26 mouse cellular contexts compared by ENCODE assay signal in the genomic region with DNA sequence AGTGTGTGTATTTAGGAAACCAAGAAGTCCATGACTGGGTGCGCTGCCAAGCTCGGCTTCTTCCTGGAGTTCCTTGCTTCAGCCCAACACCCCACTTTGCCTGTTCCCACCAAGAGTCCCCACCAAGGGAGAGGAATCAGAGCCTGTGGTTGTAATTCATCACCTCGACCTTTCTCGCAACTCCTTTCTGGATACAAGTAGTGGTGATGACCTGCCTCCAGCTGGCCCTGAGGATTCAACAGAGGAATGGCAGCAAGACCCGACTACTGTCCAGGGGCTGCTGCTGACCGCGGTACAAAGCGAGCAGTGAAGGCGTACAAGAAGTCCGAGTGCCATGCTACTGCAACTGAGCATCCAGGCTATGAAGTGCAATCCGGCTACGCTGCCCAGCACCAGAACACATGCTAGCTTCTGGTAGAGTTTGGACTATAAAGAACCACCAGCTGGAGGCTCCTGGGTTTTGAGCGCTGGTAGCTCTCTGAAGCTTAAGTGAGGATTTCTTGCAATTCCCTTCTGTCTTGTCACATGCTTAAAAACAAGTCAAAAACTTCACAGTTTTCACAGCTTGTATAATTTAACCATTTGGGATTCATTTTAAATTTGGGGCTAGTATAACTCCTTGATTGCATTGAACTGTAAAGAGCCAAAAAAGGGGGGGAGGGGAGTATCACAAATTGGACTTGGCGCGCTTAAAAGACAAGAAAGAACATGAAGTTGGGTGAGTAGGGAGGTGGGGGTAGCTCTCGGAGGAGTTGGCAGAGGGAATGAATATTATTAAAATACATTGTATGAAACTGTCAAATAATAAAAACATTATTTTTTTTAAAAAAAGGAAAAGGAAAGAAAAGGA. TPM values are rescaled to one million over a fixed set of nuclear protein-coding genes. Genes with fewer than 3 reads are reported as not detected.
DNase-seq lines count a peak whose midpoint lies in the region; ATAC-seq and TF ChIP-seq lines count a peak whose summit lies in the region.
"Had no signal": no experiment of that assay in that cellular context is flagged by ENCODE, and none has a peak within 500 bp of the region (broad histone marks: within the 10 kb centered on the region; RNA-seq: fewer than 3 reads in every experiment).

No protein-coding gene starts in this region.

- ATAC-seq in frontal cortex, adult (ENCODE audit: low TSS enrichment) = peak; percentile 93
- peak; percentile 84 for ATAC-seq in forebrain, embryonic 16.5 days
- ATAC-seq: intestine, postnatal 0 days; midbrain, embryonic 16.5 days had no signal

- H3K9me3 ChIP-seq in forebrain, embryonic 16.5 days (ENCODE audit: control insufficient read depth, low read length) = no peaks in the 10 kb centered on the region
- H3K9me3 ChIP-seq: limb, embryonic 13.5 days; stomach, embryonic 15.5 days had no signal

- H3K27ac ChIP-seq in left cerebral cortex, adult 2 months = no peak overlapping the region
- H3K27ac ChIP-seq in forebrain, embryonic 16.5 days (ENCODE audit: low read length) = peak overlapping the region; percentile 71
- H3K27ac ChIP-seq: heart, adult 2 months; hindbrain, embryonic 14.5 days; limb, embryonic 13.5 days; stomach, embryonic 15.5 days had no signal

- H3K9ac ChIP-seq in forebrain, embryonic 16.5 days (replicated peaks; ENCODE audit: low read depth, low read length) = no peak overlapping the region
- H3K9ac ChIP-seq: heart, embryonic 12.5 days; hindbrain, embryonic 14.5 days; limb, embryonic 13.5 days; stomach, embryonic 15.5 days had no signal

- H3K4me2 ChIP-seq in forebrain, embryonic 16.5 days (ENCODE audit: low read length) = no peak overlapping the region
- H3K4me2 ChIP-seq: heart, embryonic 12.5 days; hindbrain, embryonic 14.5 days; limb, embryonic 13.5 days; liver, embryonic 11.5 days; midbrain, embryonic 11.5 days; stomach, embryonic 15.5 days had no signal

- no peak for DNase-seq in frontal cortex, postnatal 14 days (ENCODE audit: low spot score in 2 of 2)
- peak; percentile 17 to 39 for DNase-seq in left cerebral cortex, adult 18-20 months (ENCODE audit: low spot score in 2 of 2)
- DNase-seq in left cerebral cortex, adult 2 months (ENCODE audit: extremely low spot score in 1 of 2, low spot score in 2 of 2) = no peak
- DNase-seq in brain, embryonic 14.5 days (ENCODE audit: low read depth) = peak; percentile 66
- no peak for DNase-seq in thymus, postnatal 14 days
- DNase-seq: adrenal gland, postnatal 25 days; B cell, adult 2 months; cerebellum, adult 8-10 months; cerebellum, postnatal 25 days; gastrocnemius, adult 2 months; gastrocnemius, postnatal 36 days; heart, adult 2 months; kidney, postnatal 14 days; layer of hippocampus, postnatal 36 days; lung, postnatal 36 days; thymus, postnatal 25 days had no signal

- 75% methylated on average over 16 of the region's 16 CpGs for WGBS in forebrain, embryonic 16.5 days

- peaks cover 6% of the 10 kb centered on the region; the same call in 1 of the 2 replicates for H3K4me1 ChIP-seq in forebrain, embryonic 16.5 days (replicated peaks; ENCODE audit: control insufficient read depth, insufficient read depth, low read length)

- H3K36me3 ChIP-seq in forebrain, embryonic 16.5 days (ENCODE audit: control insufficient read depth, insufficient read depth) = no peaks in the 10 kb centered on the region
- H3K36me3 ChIP-seq: heart, embryonic 12.5 days; limb, embryonic 13.5 days; stomach, embryonic 15.5 days had no signal

- no peak overlapping the region for H3K4me3 ChIP-seq in left cerebral cortex, adult 2 months
- H3K4me3 ChIP-seq in forebrain, embryonic 16.5 days (replicated peaks; ENCODE audit: low read length) = no peak overlapping the region
- H3K4me3 ChIP-seq: gastrocnemius, adult 2 months; heart, adult 2 months; heart, embryonic 12.5 days; limb, embryonic 13.5 days; stomach, embryonic 15.5 days had no signal

- H3K27me3 ChIP-seq in forebrain, embryonic 16.5 days (replicated peaks; ENCODE audit: control insufficient read depth, insufficient read depth, low read length) = no peaks in the 10 kb centered on the region
- H3K27me3 ChIP-seq: heart, embryonic 12.5 days; limb, embryonic 13.5 days; stomach, embryonic 15.5 days had no signal

- intact Hi-C loops in left cerebral cortex, adult 2 months (cut with DNase I) = no loop called here

- no peak for TF ChIP-seq POLR2A in brain, embryonic 14.5 days (IDR thresholded peaks at IDR 0.05; ENCODE audit: borderline replicate concordance, extremely low read depth, insufficient read depth, insufficient read length, poor library complexity, severe bottlenecking)

- no peak; the same call in 1 of the 2 replicates for TF ChIP-seq CTCF in left cerebral cortex, adult 2 months (IDR thresholded peaks at IDR 0.05)
- TF ChIP-seq CTCF in brain, embryonic 14.5 days (IDR thresholded peaks at IDR 0.05; ENCODE audit: borderline replicate concordance, extremely low read depth, insufficient read depth, insufficient read length) = no peak

RNA-seq across cellular contexts. Expression of gene Mical3, which starts 23.9 kb away (rescaled TPM):
- 100 to 1,000 TPM; 108 to 119 TPM for total RNA-seq in left cerebral cortex, adult 18-20 months (2021)
- total RNA-seq in left cerebral cortex, adult 2 months (2021) = 100 to 1,000 TPM; 127 to 141 TPM
- 31.2 and 57.5 TPM in 2 replicates for polyA plus RNA-seq in brain, embryonic 14.5 days (2012; rRNA removed)
- polyA plus RNA-seq in forebrain, embryonic 16.5 days (2015; fragmentation: Nextera tagmentation; extraction: Ambion mirVana) = 27.1 and 35.5 TPM in 2 replicates

RNA-seq across cellular contexts. Expression of gene Pex26, which starts 28.8 kb away (rescaled TPM):
- total RNA-seq in left cerebral cortex, adult 18-20 months (2021) = 10 to 100 TPM; 14.4 to 16.4 TPM
- total RNA-seq in left cerebral cortex, adult 2 months (2021) = 10 to 100 TPM; 15.0 to 15.1 TPM
- 23.3 and 25.3 TPM in 2 replicates for polyA plus RNA-seq in brain, embryonic 14.5 days (2012; rRNA removed)
- polyA plus RNA-seq in forebrain, embryonic 16.5 days (2015; fragmentation: Nextera tagmentation; extraction: Ambion mirVana) = 15.9 and 16.1 TPM in 2 replicates

RNA-seq across cellular contexts. Expression of gene Tuba8, which starts 55.8 kb away (rescaled TPM):
- total RNA-seq in left cerebral cortex, adult 18-20 months (2021) = 10 to 100 TPM; 12.3 to 12.7 TPM
- total RNA-seq in left cerebral cortex, adult 2 months (2021) = 10 to 100 TPM; 10.6 to 12.2 TPM
- polyA plus RNA-seq in brain, embryonic 14.5 days (2012; rRNA removed) = 0.06 and 0.26 TPM in 2 replicates
- polyA plus RNA-seq in forebrain, embryonic 16.5 days (2015; fragmentation: Nextera tagmentation; extraction: Ambion mirVana) = 0.35 TPM in 1 of 2 replicates, not detected in the other

Comparison
In these comparisons a context has a peak if more than half of its experiments do, and no peak if none do; other contexts are left out.
1. DNase-seq: peak in left cerebral cortex, adult 18-20 months (2 of 2) and brain, embryonic 14.5 days (single experiment); none in frontal cortex, postnatal 14 days (0 of 2), left cerebral cortex, adult 2 months (0 of 2) and thymus, postnatal 14 days (single experiment).